Comparison of ENCODE assay signal across 9 mouse cellular contexts in the genomic region with DNA sequence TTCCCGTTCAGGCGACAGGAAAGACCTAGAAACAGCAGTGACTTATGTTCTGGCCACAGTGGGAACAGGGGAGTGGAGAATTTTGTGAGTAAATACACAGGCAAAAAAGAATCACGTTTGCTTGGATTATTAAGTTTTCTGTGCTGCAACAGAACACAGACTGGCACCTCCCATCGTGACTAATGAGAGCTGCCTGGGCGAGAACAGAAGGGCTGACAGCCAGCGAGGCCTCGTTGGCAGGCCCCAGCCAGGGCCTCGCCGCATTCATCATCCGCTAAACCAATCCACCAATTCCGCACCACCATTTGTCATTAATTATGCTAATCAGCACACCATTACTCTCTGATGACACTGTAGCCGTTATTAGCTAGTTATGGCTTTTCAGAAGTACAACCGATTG.
DNase-seq lines count a peak whose midpoint lies in the region; ATAC-seq lines count a peak whose summit lies in the region.
"Had no signal": no experiment of that assay in that cellular context is flagged by ENCODE, and none has a peak within 500 bp of the region (broad histone marks: within the 10 kb centered on the region; RNA-seq: fewer than 3 reads in every experiment).

No protein-coding gene starts in this region.

- peaks cover 64% of the 10 kb centered on the region for H3K4me1 ChIP-seq in hindbrain, embryonic 15.5 days (replicated peaks)
- peaks cover 68% of the 10 kb centered on the region for H3K4me1 ChIP-seq in midbrain, embryonic 14.5 days (ENCODE audit: control insufficient read depth, insufficient read depth, low read length)

- no peaks in the 10 kb centered on the region for H3K36me3 ChIP-seq in hindbrain, embryonic 15.5 days
- H3K36me3 ChIP-seq in midbrain, embryonic 14.5 days (ENCODE audit: control insufficient read depth, insufficient read depth, low read length): no peaks in the 10 kb centered on the region

- H3K27me3 ChIP-seq in hindbrain, embryonic 15.5 days: no peaks in the 10 kb centered on the region
- H3K27me3 ChIP-seq in midbrain, embryonic 14.5 days (ENCODE audit: control insufficient read depth, insufficient read depth, low read length): no peaks in the 10 kb centered on the region

- H3K27ac ChIP-seq in hindbrain, embryonic 15.5 days (replicated peaks): peak overlapping the region; percentile 82
- H3K27ac ChIP-seq in midbrain, embryonic 14.5 days (replicated peaks; ENCODE audit: low read depth, low read length): peak overlapping the region; percentile 86

- H3K4me3 ChIP-seq in hindbrain, embryonic 15.5 days: no peak overlapping the region
- H3K4me3 ChIP-seq in midbrain, embryonic 14.5 days (replicated peaks; ENCODE audit: low read depth, low read length): no peak overlapping the region

- no peaks in the 10 kb centered on the region for H3K9me3 ChIP-seq in hindbrain, embryonic 15.5 days
- H3K9me3 ChIP-seq in midbrain, embryonic 14.5 days (ENCODE audit: control insufficient read depth, low read length): no peaks in the 10 kb centered on the region

- peak overlapping the region; percentile 20; the same call in 1 of the 2 replicates for H3K9ac ChIP-seq in hindbrain, embryonic 15.5 days
- H3K9ac ChIP-seq in midbrain, embryonic 14.5 days (replicated peaks; ENCODE audit: low read length): 0 out of 2 replicates have a peak overlapping the region, but pooled peaks have one; percentile 34

- ATAC-seq in hindbrain, embryonic 15.5 days (ENCODE audit: low FRiP score, low read depth): peak; percentile 69
- ATAC-seq in midbrain, embryonic 14.5 days (ENCODE audit: low FRiP score, low TSS enrichment): peak; percentile 38; the same call in 1 of the 2 replicates
- no peak for ATAC-seq in erythroblast, adult 5-6 weeks (replicated peaks; ENCODE audit: low FRiP score, poor library complexity, severe bottlenecking)
- ATAC-seq in inflammation-experienced regulatory T-cells, adult 6 months: no peak

- no peak overlapping the region for H3K4me2 ChIP-seq in hindbrain, embryonic 15.5 days
- peak overlapping the region; percentile 0; the same call in 1 of the 2 replicates for H3K4me2 ChIP-seq in midbrain, embryonic 14.5 days (ENCODE audit: low read length)

- DNase-seq in adrenal gland, adult 2 months: peak; percentile 9
- no peak for DNase-seq in adrenal gland, postnatal 4 days (ENCODE audit: low spot score in 2 of 2)
- DNase-seq in cerebellum, postnatal 14 days: peak; percentile 78 to 80
- peak; percentile 82 for DNase-seq in midbrain, embryonic 14.5 days
- no peak for DNase-seq in gastrocnemius, adult 18-20 months (ENCODE audit: low spot score)
- DNase-seq: lung, postnatal 36 days had no signal

- WGBS in hindbrain, embryonic 15.5 days: 11% methylated on average over 13 of the region's 13 CpGs
- WGBS in midbrain, embryonic 14.5 days: 21% methylated on average over 13 of the region's 13 CpGs

Comparison
In these comparisons a context has a peak if more than half of its experiments do, and no peak if none do; other contexts are left out.
1. DNase-seq: peak in adrenal gland, adult 2 months (single experiment), cerebellum, postnatal 14 days (2 of 2) and midbrain, embryonic 14.5 days (single experiment); none in adrenal gland, postnatal 4 days (0 of 2) and gastrocnemius, adult 18-20 months (single experiment).
2. ATAC-seq: peak in hindbrain, embryonic 15.5 days (single experiment) and midbrain, embryonic 14.5 days (single experiment); none in erythroblast, adult 5-6 weeks (single experiment) and inflammation-experienced regulatory T-cells, adult 6 months (single experiment).